Mouse (Mus musculus) heart, embryonic 14.5 days (tissue): ENCODE measurements around the gene Arfgef3. TPM values are rescaled to one million over a fixed set of nuclear protein-coding genes. Genes with fewer than 3 reads are reported as not detected.

Source experiments
- ATAC-seq: fragments of 200-750 bp; cut with Nextera tagmentation; 2 replicates; pipeline ENCODE4 v1.8.0; 2017; ENCODE audit warnings: low read depth, moderate TSS enrichment; ENCODE audit not compliant: insufficient number of reproducible peaks, insufficient read depth, low FRiP score
- H3K27ac ChIP-seq, 2 experiments: fragments of 200-500 bp in 1 of 2; fragments of 300-500 bp in 1 of 2; sonication (generic) in 1 of 2; replicated peaks in 1 of 2; 2 replicates each; pipeline ENCODE4 v1.5.1; 2012 to 2014; ENCODE audit warnings: low read depth in 2 of 2, low read length in 2 of 2, control low read depth in 1 of 2, mild to moderate bottlenecking in 1 of 2, mixed read lengths in 1 of 2; ENCODE audit not compliant: control insufficient read depth in 1 of 2, insufficient read depth in 1 of 2
- H3K27me3 ChIP-seq: fragments of 300-500 bp; sonication (generic); 2 replicates; pipeline ENCODE4 v1.6.1; 2014; ENCODE audit warnings: mild to moderate bottlenecking, low read length, control low read depth; ENCODE audit not compliant: control insufficient read depth, insufficient read depth
- H3K36me3 ChIP-seq: fragments of 300-500 bp; sonication (generic); 2 replicates; pipeline ENCODE4 v1.6.1; 2014; ENCODE audit warnings: mild to moderate bottlenecking, control low read depth, low read length, mixed read lengths; ENCODE audit not compliant: control insufficient read depth, insufficient read depth
- H3K4me1 ChIP-seq, 2 experiments: fragments of 200-500 bp in 1 of 2; fragments of 300-500 bp in 1 of 2; sonication (generic) in 1 of 2; 2 replicates each; pipeline ENCODE4 v1.6.1; 2012 to 2014; ENCODE audit warnings: low read length in 2 of 2, control low read depth in 1 of 2, mixed read lengths in 1 of 2; ENCODE audit not compliant: control insufficient read depth in 2 of 2, insufficient read depth in 2 of 2
- H3K4me2 ChIP-seq: fragments of 300-500 bp; sonication (generic); 2 replicates; pipeline ENCODE4 v1.6.1; 2014; ENCODE audit warnings: mild to moderate bottlenecking, low read length
- H3K4me3 ChIP-seq, 2 experiments: fragments of 200-500 bp in 1 of 2; fragments of 300-500 bp in 1 of 2; sonication (generic) in 1 of 2; 2 replicates each; pipeline ENCODE4 v1.5.1; 2012 to 2014; ENCODE audit warnings: low read length in 2 of 2, mild to moderate bottlenecking in 2 of 2, control low read depth in 1 of 2, low read depth in 1 of 2, moderate library complexity in 1 of 2; ENCODE audit not compliant: control insufficient read depth in 1 of 2, insufficient read depth in 1 of 2
- H3K9ac ChIP-seq: fragments of 300-500 bp; sonication (generic); 2 replicates; pipeline ENCODE4 v1.6.1; 2014; ENCODE audit warnings: mild to moderate bottlenecking, low read length
- H3K9me3 ChIP-seq: fragments of 300-500 bp; sonication (generic); 2 replicates; pipeline ENCODE4 v1.6.1; 2016; ENCODE audit warnings: low read length, control low read depth; ENCODE audit not compliant: control insufficient read depth
- WGBS: fragments of 180-500 bp; shearing (Covaris S2); extraction: QIAGEN DNeasy Blood & Tissue Kit; methylation state at CpG from one replicate; pipeline ENCODE4 v1.1.7; 2014; 5-methylcytosine and 5-hydroxymethylcytosine counted together
- polyA plus RNA-seq: library from polyadenylated mRNA; unstranded; fragments of >200 nt; fragmentation: Nextera tagmentation; extraction: Ambion mirVana; gene quantifications from 2 replicates; pipeline ENCODE4 v1.2.1, GENCODE M21; 2014

Arfgef3 gene
- polyA plus RNA-seq, 1 experiment from 2014 or later: 0.57 TPM

DNA sequence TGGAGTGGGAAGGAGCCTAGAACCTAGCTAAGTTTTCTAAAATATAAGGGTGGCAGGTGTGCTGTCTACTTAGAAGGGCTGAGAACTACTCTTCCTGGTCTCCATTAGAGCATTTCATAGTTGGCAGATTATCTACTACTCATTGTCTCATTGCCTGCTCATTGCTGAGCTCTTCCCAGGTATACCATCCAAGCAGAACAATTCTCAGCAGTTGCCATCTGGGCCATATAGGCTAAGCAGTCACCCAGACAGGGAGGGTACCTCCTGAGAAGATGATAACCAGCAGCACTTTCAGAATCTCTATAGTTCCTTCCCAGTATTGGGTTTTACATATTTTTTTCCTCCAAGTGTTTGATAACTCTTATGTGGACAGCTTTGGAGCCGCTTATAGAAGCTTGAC, 86.2 kb downstream of the Arfgef3 start:
- H3K4me3 ChIP-seq: no peak overlapping the region
- H3K4me1 ChIP-seq: no peaks in the 10 kb centered on the region
- no peaks in the 10 kb centered on the region for H3K36me3 ChIP-seq
- H3K9ac ChIP-seq: no peak overlapping the region
- 96% methylated on average over 1 of the region's 1 CpGs for WGBS
- H3K27me3 ChIP-seq: no peaks in the 10 kb centered on the region
- no peak for ATAC-seq
- no peak overlapping the region for H3K27ac ChIP-seq
- 0 out of 2 replicates have a peak, but pooled peaks cover 6% of the 10 kb centered on the region for H3K9me3 ChIP-seq
- no peak overlapping the region for H3K4me2 ChIP-seq

DNA sequence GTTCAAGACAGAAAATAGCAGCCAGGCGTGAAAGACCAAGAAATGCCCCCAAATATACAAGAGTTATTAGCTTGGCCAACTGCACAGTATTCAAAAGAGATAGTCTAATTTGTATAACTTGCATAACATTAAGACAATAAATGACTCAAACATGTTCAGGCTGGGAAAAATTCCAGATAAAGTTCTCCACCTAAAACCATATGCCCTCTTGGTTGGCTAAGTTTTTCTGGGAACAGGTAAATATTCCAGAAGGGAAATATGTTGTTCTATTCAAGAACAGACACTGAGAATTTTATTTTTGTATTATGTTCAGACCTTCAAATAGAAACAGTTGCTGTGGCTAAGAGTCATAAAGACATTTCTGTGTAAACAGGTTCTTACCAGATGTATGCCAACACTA, 96.7 kb downstream of the Arfgef3 start:
- Histone ChIP-seq H3K4me2 (no peak overlapping the region), H3K27me3 (no peaks in the 10 kb centered on the region), H3K36me3 (no peaks in the 10 kb centered on the region), H3K9me3 (no peaks in the 10 kb centered on the region), H3K4me1 (no peaks in the 10 kb centered on the region), H3K4me3 (no peak overlapping the region), H3K27ac (no peak overlapping the region), H3K9ac (no peak overlapping the region)
- ATAC-seq: no peak
- 56% methylated on average over 1 of the region's 1 CpGs for whole genome bisulfite sequencing

DNA sequence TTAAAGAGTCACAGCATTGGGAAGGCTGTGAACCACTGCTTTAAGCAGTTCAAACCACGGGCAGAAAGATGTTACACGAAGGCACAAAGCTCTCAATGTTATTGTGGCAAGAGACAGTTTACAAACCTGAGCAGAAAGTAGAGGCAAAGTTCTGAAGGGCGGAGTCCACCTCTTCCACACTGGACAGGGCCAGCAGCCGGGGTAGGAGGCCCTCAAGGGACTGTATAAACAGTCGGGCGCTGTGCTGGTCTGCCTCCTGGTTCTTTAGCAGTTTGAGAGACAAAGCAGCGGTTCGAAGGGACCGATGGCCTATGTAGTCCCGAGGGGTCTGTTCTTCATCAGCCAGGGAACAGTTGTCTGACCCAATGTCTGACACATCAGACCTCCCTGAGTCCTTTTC, 97.7 kb downstream of the Arfgef3 start:
- Histone ChIP-seq H3K4me3 (no peak overlapping the region), H3K9ac (no peak overlapping the region), H3K27ac (no peak overlapping the region), H3K9me3 (no peaks in the 10 kb centered on the region), H3K4me2 (no peak overlapping the region), H3K4me1 (no peaks in the 10 kb centered on the region), H3K36me3 (no peaks in the 10 kb centered on the region), H3K27me3 (no peaks in the 10 kb centered on the region)
- WGBS: 66% methylated on average over 10 of the region's 10 CpGs
- ATAC-seq: no peak

DNA sequence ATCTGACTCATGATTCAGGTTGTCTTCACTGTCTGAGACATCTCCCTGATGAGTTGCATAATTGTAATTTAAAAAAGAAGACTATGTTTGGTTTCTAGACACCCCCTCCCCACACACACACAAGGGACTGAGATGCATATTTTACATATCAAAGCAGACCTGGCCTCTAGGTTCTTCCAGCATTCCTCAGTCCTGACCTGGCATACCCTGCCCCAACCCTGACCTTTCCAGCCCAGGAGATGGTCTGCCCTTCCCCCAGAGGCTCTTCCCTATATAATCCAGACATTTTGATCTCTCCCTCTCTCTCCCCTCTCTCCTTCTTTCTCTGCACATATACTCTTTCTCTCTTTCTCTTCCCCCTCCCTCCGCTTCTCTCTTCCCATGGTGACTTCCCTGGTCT, 99.4 kb downstream of the Arfgef3 start:
- Histone ChIP-seq H3K4me1 (no peaks in the 10 kb centered on the region), H3K36me3 (no peaks in the 10 kb centered on the region), H3K4me3 (no peak overlapping the region), H3K27ac (no peak overlapping the region), H3K9me3 (no peaks in the 10 kb centered on the region), H3K9ac (no peak overlapping the region), H3K4me2 (no peak overlapping the region), H3K27me3 (no peaks in the 10 kb centered on the region)
- no peak for ATAC-seq
- 91% methylated on average over 1 of the region's 1 CpGs for WGBS

DNA sequence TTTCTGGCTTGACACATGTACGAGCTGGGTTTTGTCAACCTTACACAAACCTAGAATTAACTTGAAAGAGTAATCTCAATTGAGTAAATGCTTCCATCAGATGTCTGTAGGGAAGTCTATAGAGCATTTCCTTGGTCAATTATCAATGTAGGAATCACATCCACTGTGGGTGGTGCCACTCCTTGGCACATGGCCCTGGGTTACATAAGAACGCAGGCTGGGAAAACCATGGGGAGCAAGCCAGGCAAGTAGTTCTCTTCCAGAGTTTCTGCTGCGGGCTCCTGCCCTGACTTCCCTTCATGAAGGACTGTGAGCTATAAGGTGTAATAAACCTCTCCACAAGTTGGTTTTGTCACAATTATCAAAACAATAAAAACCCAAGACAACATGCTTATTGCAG, 100.2 kb downstream of the Arfgef3 start:
- H3K4me3 ChIP-seq: no peak overlapping the region
- no peaks in the 10 kb centered on the region for H3K9me3 ChIP-seq
- no peak for ATAC-seq
- H3K4me1 ChIP-seq: no peaks in the 10 kb centered on the region
- no peaks in the 10 kb centered on the region for H3K36me3 ChIP-seq
- no peaks in the 10 kb centered on the region for H3K27me3 ChIP-seq
- no peak overlapping the region for H3K27ac ChIP-seq
- H3K9ac ChIP-seq: no peak overlapping the region
- H3K4me2 ChIP-seq: no peak overlapping the region
- 88% methylated on average over 3 of the region's 3 CpGs for WGBS

DNA sequence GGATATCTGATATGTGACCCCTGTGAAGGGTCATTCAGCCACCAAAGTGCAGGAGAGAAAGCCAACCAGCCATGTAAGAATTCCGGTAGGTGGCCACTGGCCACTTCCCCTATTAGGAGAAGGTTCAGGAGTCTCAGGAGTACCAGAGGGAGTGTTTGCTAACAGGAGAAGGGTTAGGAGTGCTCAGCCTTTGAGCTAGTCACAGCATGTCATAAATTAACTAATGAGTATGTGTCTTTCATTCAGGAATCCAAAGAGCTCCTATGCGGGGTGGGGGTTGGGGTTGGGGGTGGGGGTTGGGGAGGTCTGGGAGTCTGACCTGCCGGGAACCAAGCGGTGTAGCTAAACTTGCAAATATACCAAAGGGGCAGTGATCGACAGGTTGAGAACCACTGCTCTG, 100.9 kb downstream of the Arfgef3 start:
- ATAC-seq: no peak
- H3K36me3 ChIP-seq: no peaks in the 10 kb centered on the region
- H3K4me3 ChIP-seq: no peak overlapping the region
- H3K9ac ChIP-seq: no peak overlapping the region
- no peaks in the 10 kb centered on the region for H3K27me3 ChIP-seq
- no peak overlapping the region for H3K4me2 ChIP-seq
- WGBS: 78% methylated on average over 5 of the region's 5 CpGs
- H3K4me1 ChIP-seq: no peaks in the 10 kb centered on the region
- H3K27ac ChIP-seq: no peak overlapping the region
- no peaks in the 10 kb centered on the region for H3K9me3 ChIP-seq

DNA sequence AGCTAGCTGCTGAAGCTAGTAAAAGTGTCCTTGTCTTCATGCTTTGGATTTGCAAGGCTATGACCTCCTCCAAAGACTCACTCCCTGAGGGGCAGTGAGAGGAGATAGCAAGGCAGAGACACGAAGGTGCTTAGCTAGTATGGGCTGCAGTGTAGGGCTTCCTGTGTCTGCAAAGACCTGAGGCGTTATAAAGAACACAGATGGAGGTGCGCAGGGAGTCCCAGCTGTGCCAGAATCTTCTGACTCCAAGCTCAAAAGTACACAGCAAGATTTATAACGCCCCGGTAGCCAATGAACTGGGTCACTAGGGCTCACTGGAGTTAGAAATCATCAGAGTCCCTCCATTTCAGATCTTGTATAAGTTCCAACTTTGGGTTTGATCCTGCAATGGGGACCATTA, 103.2 kb downstream of the Arfgef3 start:
- no peak for ATAC-seq
- Histone ChIP-seq H3K4me1 (no peaks in the 10 kb centered on the region), H3K4me2 (no peak overlapping the region), H3K9me3 (no peaks in the 10 kb centered on the region), H3K4me3 (no peak overlapping the region), H3K27ac (no peak overlapping the region), H3K27me3 (no peaks in the 10 kb centered on the region), H3K36me3 (no peaks in the 10 kb centered on the region), H3K9ac (no peak overlapping the region)
- WGBS: 82% methylated on average over 5 of the region's 5 CpGs

DNA sequence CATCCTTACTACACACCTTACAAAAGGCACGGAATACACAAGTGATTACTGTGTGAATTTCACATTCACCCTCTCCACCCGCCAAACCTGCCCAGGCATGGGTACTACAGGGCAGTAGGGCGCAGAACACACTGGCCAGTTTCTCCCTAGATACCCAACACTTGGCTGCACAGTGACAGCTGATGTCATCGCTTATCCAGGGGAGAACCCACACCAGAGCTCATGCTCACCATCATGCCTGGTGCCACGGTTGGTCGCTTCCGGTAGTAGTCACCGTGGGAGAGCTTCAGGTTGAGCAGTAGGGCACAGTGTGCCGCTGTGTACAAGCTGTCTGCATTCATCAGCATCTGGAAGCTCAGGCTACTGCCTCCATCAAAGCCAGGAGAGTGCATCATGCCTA, 108.3 kb downstream of the Arfgef3 start:
- Histone ChIP-seq H3K4me3 (no peak overlapping the region), H3K9ac (no peak overlapping the region), H3K4me2 (no peak overlapping the region), H3K27ac (no peak overlapping the region), H3K36me3 (no peaks in the 10 kb centered on the region), H3K27me3 (no peaks in the 10 kb centered on the region), H3K4me1 (no peaks in the 10 kb centered on the region), H3K9me3 (no peaks in the 10 kb centered on the region)
- 92% methylated on average over 9 of the region's 9 CpGs for WGBS
- no peak for ATAC-seq
